Mouse (Mus musculus): ENCODE results near the gene Trpd52l3.

Trpd52l3 gene

GRCm38 (mm10) chr19:30050584-30050983 lies 47.0 kb downstream of the Trpd52l3 start:
- H3K36me3 ChIP-seq (ENCODE audit: control insufficient read depth, insufficient read depth, low read length, poor library complexity, severe bottlenecking) = no peaks in the 10 kb centered on the region
- DNase-seq (ENCODE audit: low read depth, low spot score) = no peak

GRCm38 (mm10) chr19:30051479-30051878 lies 47.9 kb downstream of the Trpd52l3 start:
- H3K36me3 ChIP-seq (ENCODE audit: control insufficient read depth, insufficient read depth, low read length, poor library complexity, severe bottlenecking) = no peaks in the 10 kb centered on the region
- no peaks in the 10 kb centered on the region for H3K27me3 ChIP-seq (ENCODE audit: control insufficient read depth, insufficient read depth, low read length, poor library complexity, severe bottlenecking)
- DNase-seq (ENCODE audit: low read depth, low spot score) = no peak

More at GRCm38 (mm10) chr19:30050584-30050983, 47.0 kb downstream of the Trpd52l3 start:
- no peaks in the 10 kb centered on the region for H3K27me3 ChIP-seq (ENCODE audit: control insufficient read depth, insufficient read depth, low read length, poor library complexity, severe bottlenecking)

- DNase-seq (ENCODE audit: low read depth, low spot score) = no peak
- Histone ChIP-seq H3K27me3 (ENCODE audit: control insufficient read depth, insufficient read depth, low read length, poor library complexity, severe bottlenecking) (no peaks in the 10 kb centered on the region), H3K36me3 (ENCODE audit: control insufficient read depth, insufficient read depth, low read length, poor library complexity, severe bottlenecking) (no peaks in the 10 kb centered on the region)
Measured at GRCm38 (mm10) chr19:30054218-30054617, 50.6 kb downstream of the Trpd52l3 start.
